Mouse (Mus musculus): ENCODE measurements around the gene Ppil6. TPM values are rescaled to one million over a fixed set of nuclear protein-coding genes. Genes with fewer than 3 reads are reported as not detected.

Ppil6 gene
- total RNA-seq, 2 experiments from 2014 or later: 1.1 to 1.5 TPM

- ATAC-seq (replicated peaks; ENCODE audit: poor library complexity): no peak
Observed at GRCm38 (mm10) chr10:41561701-41562395, 71.6 kb downstream of the Ppil6 start.

Other genes with a start within 250 kb of the Ppil6 start
- 25.5 and 27.1 TPM in 2 replicates for gene Fig4, start 187.2 kb upstream of the Ppil6 start, total RNA-seq (2015)
- gene Fig4, start 187.2 kb upstream of the Ppil6 start, total RNA-seq (2017): 27.9 and 32.7 TPM in 2 replicates
- not detected in 2 replicates for gene Ak9, start 186.5 kb upstream of the Ppil6 start, total RNA-seq (2015)
- 0.03 TPM in 1 of 2 replicates, not detected in the other for gene Ak9, start 186.5 kb upstream of the Ppil6 start, total RNA-seq (2017)
- gene Zbtb24, start 40.1 kb upstream of the Ppil6 start, total RNA-seq (2015): 10.4 and 12.6 TPM in 2 replicates
- 15.9 and 21.9 TPM in 2 replicates for gene Zbtb24, start 40.1 kb upstream of the Ppil6 start, total RNA-seq (2017)
- gene Mical1, start 14.1 kb upstream of the Ppil6 start, total RNA-seq (2015): 29.9 and 32.3 TPM in 2 replicates
- 39.1 and 40.7 TPM in 2 replicates for gene Mical1, start 14.1 kb upstream of the Ppil6 start, total RNA-seq (2017)
- 12.8 and 13.7 TPM in 2 replicates for gene Smpd2, start 70 bp upstream of the Ppil6 start, total RNA-seq (2015)
- gene Smpd2, start 70 bp upstream of the Ppil6 start, total RNA-seq (2017): 8.1 and 20.0 TPM in 2 replicates
- gene Cd164, start 29.0 kb downstream of the Ppil6 start, total RNA-seq (2015): 224 and 232 TPM in 2 replicates
- 115 and 172 TPM in 2 replicates for gene Cd164, start 29.0 kb downstream of the Ppil6 start, total RNA-seq (2017)
- 0.47 and 0.56 TPM in 2 replicates for gene Ccdc162, start 226.2 kb downstream of the Ppil6 start, total RNA-seq (2015)
- 1.2 and 2.1 TPM in 2 replicates for gene Ccdc162, start 226.2 kb downstream of the Ppil6 start, total RNA-seq (2017)